Mouse (Mus musculus) spleen, embryonic (tissue): ENCODE results near the gene Gm45711.

ENCODE experiments used
- CTCF ChIA-PET: fragments of 350-600 bp; sonication (Branson Sonifier 250); formaldehyde crosslinking; loops from one replicate; lab custom pipeline; 2022; lab: Charles Lee

The Gm45711 gene

GRCm38 (mm10) chr8:104247908-104248275 is 62.0 kb downstream of the Gm45711 start:
- CTCF ChIA-PET: interaction anchor here (0.5 to 0.9 kb wide), 2 partner anchors 15 to 73 kb away, joined by 3 to 4 read pairs; partner anchors contain the start of gene Gm11020

DNA sequence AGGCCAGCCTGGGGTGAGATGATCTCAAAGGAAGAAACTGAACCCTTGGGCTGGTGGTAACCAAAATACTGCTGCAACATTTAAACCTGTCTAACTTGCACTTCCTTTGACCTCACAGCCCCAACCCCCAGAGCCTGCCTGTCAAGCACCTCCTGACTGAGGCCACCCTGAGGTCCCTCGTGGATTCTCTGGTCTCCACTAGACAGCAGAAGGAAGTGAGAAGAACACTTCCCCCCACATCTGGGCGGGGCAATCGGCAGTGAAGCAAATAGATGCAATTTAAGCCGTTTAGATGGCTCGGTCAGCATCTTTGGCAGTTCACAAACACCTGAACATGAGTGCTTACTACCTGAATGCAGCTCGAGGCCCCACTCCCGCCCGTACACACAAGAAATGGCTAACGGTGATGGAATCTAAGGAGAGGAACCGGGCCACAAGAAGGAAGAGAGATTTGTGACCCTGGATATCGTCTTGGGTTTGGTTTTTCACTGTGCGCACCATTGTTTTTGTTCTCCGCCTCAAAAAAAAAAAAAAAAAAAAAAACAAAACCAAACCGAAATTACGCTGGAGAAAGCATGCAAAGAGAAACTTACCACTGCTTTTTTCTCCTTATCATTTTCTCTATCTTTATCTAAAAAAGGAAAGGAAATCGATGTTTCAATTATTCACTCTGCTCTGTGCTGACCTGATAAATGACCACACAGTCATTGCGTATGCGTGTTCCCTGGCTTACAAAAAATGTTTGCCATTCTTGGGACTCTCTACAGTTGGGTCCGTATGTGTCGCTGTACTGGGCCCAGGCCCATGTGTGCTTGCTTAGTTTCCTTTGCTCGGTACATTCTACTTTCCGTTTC is 62.6 kb downstream of the Gm45711 start:
- CTCF ChIA-PET: interaction anchor here (0.6 to 0.9 kb wide), 2 partner anchors 14 to 92 kb away, joined by 4 read pairs; no protein-coding TSS in a partner anchor

GRCm38 (mm10) chr8:104246621-104247020 is 63.3 kb downstream of the Gm45711 start:
- CTCF ChIA-PET: interaction anchor here (0.6 kb wide), 1 partner anchor 92 kb away, joined by 4 read pairs; no protein-coding TSS in a partner anchor

- CTCF ChIA-PET: no interaction called here
These were observed 67.7 kb downstream of the Gm45711 start for GRCm38 (mm10) chr8:104242038-104242644.

GRCm38 (mm10) chr8:104239418-104239861 is 70.4 kb downstream of the Gm45711 start:
- CTCF ChIA-PET: interaction anchor here (1.4 kb wide), 1 partner anchor 12 kb away, joined by 14 read pairs; no protein-coding TSS in a partner anchor

GRCm38 (mm10) chr8:104234573-104234972 is 75.3 kb downstream of the Gm45711 start:
- CTCF ChIA-PET: no interaction called here

- CTCF ChIA-PET: interaction anchor here (1.0 to 1.1 kb wide), 2 partner anchors 15 to 210 kb away, joined by 3 to 4 read pairs; partner anchors contain the start of gene Dync1li2
These were observed 77.0 kb downstream of the Gm45711 start for GRCm38 (mm10) chr8:104232919-104233318.

DNA sequence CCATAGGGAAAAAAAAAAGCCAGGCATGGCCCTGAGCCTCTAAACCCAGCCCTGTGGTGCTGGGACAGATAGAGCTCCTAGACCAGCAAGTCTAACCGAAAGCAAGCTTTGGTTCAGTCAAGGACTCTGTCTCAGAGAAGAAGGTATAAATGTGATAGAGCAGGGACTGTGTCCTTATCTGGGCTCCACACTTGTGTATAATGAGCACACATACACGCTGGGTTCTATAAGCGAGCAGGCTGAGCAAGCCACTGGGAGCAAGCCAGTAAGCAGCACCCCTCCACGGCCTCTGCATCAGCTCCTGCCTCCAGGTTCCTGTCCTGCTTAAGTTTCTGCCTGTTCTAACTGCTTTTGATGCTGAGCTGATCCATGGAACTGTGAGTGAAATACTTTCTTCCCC is 77.8 kb downstream of the Gm45711 start:
- CTCF ChIA-PET: interaction anchor here (1.1 kb wide), 1 partner anchor 211 kb away, joined by 3 read pairs; the partner anchor contains the start of gene Dync1li2
